In genomic region chr2:69586821-69587728, GRCm38 (mm10) we compare ENCODE assay signal across 8 mouse cellular contexts. TPM values are rescaled to one million over a fixed set of nuclear protein-coding genes. Genes with fewer than 3 reads are reported as not detected.
DNase-seq lines count a peak whose midpoint lies in the region; ATAC-seq and TF ChIP-seq lines count a peak whose summit lies in the region.

No protein-coding gene starts in this region.

- TF ChIP-seq CTCF in lung, embryonic 14.5 days (IDR thresholded peaks at IDR 0.05; ENCODE audit: low read depth) = no peak
- TF ChIP-seq CTCF in stomach, postnatal 0 days (IDR thresholded peaks at IDR 0.05; ENCODE audit: low read depth) = no peak

- H3K36me3 ChIP-seq in lung, embryonic 14.5 days (ENCODE audit: insufficient read depth) = no peaks in the 10 kb centered on the region
- no peaks in the 10 kb centered on the region for H3K36me3 ChIP-seq in liver, embryonic 12.5 days
- H3K36me3 ChIP-seq in stomach, postnatal 0 days (ENCODE audit: control insufficient read depth, insufficient read depth, low read length) = no peaks in the 10 kb centered on the region

- peak overlapping the region; percentile 57 for H3K4me2 ChIP-seq in lung, embryonic 14.5 days
- H3K4me2 ChIP-seq in liver, embryonic 12.5 days = peak overlapping the region; percentile 57
- peak overlapping the region; percentile 49 for H3K4me2 ChIP-seq in stomach, postnatal 0 days (replicated peaks; ENCODE audit: low read depth)

- no peak overlapping the region for H3K9ac ChIP-seq in lung, embryonic 14.5 days
- H3K9ac ChIP-seq in liver, embryonic 12.5 days = no peak overlapping the region
- H3K9ac ChIP-seq in stomach, postnatal 0 days (ENCODE audit: low read length) = no peak overlapping the region

- 2% methylated on average over 26 of the region's 26 CpGs for WGBS in lung, embryonic 14.5 days
- under 1% methylated on average over 26 of the region's 26 CpGs for WGBS in liver, embryonic 12.5 days (ENCODE audit: insufficient replicate concordance)
- 3% methylated on average over 26 of the region's 26 CpGs for WGBS in stomach, postnatal 0 days

- H3K27me3 ChIP-seq in lung, embryonic 14.5 days (ENCODE audit: insufficient read depth, low read length) = peaks cover 59% of the 10 kb centered on the region
- H3K27me3 ChIP-seq in liver, embryonic 12.5 days (replicated peaks) = peaks cover 81% of the 10 kb centered on the region
- H3K27me3 ChIP-seq in stomach, postnatal 0 days (ENCODE audit: control insufficient read depth, insufficient read depth, low read length) = peaks cover 16% of the 10 kb centered on the region; the same call in 1 of the 2 replicates

- intact Hi-C loops in gastrocnemius, postnatal 14 days (cut with DNase I; ENCODE audit: low total_unique reads) = no loop called here
- intact Hi-C loops in left cerebral cortex, postnatal 25 days (cut with DNase I) = no loop called here

- H3K9me3 ChIP-seq in lung, embryonic 14.5 days (ENCODE audit: low read depth, low read length) = no peaks in the 10 kb centered on the region
- H3K9me3 ChIP-seq in liver, embryonic 12.5 days (replicated peaks) = no peaks in the 10 kb centered on the region
- no peaks in the 10 kb centered on the region for H3K9me3 ChIP-seq in stomach, postnatal 0 days (ENCODE audit: control insufficient read depth, low read length)

- H3K4me3 ChIP-seq in lung, embryonic 14.5 days (ENCODE audit: low read depth, low read length) = peak overlapping the region; percentile 55
- H3K4me3 ChIP-seq in liver, embryonic 12.5 days = peak overlapping the region; percentile 52
- peak overlapping the region; percentile 34 for H3K4me3 ChIP-seq in stomach, postnatal 0 days (ENCODE audit: low read depth, low read length)

- no peak overlapping the region for H3K27ac ChIP-seq in lung, embryonic 14.5 days (ENCODE audit: low read depth)
- no peak overlapping the region for H3K27ac ChIP-seq in liver, embryonic 12.5 days
- H3K27ac ChIP-seq in stomach, postnatal 0 days (replicated peaks) = no peak overlapping the region

- no peak for ATAC-seq in lung, embryonic 14.5 days (ENCODE audit: insufficient read depth)
- 0 out of 2 replicates have a peak, but pooled peaks have one; percentile 23 for ATAC-seq in granulocyte monocyte progenitor cell, adult 5-6 weeks (replicated peaks; ENCODE audit: poor library complexity, severe bottlenecking)
- no peak for ATAC-seq in liver, embryonic 12.5 days
- no peak for ATAC-seq in stomach, postnatal 0 days (ENCODE audit: low FRiP score, low TSS enrichment)

- DNase-seq in lung, embryonic 14.5 days = peak; percentile 15
- no peak for DNase-seq in lung, postnatal 25 days (ENCODE audit: low spot score)
- no peak for DNase-seq in stomach, postnatal 0 days (ENCODE audit: low spot score)
- DNase-seq in gastrocnemius, postnatal 14 days = no peak
- DNase-seq in gastrocnemius, postnatal 4 days (ENCODE audit: low spot score in 2 of 2) = no peak
- DNase-seq in left cerebral cortex, postnatal 25 days (ENCODE audit: low spot score in 2 of 2) = no peak

- no peak for TF ChIP-seq EP300 in stomach, postnatal 0 days (optimal IDR thresholded peaks at IDR 0.05)

- no peaks in the 10 kb centered on the region for H3K4me1 ChIP-seq in lung, embryonic 14.5 days (ENCODE audit: insufficient read depth)
- peaks cover 15% of the 10 kb centered on the region; the same call in 1 of the 2 replicates for H3K4me1 ChIP-seq in liver, embryonic 12.5 days
- H3K4me1 ChIP-seq in stomach, postnatal 0 days (replicated peaks; ENCODE audit: control insufficient read depth, insufficient read depth) = peaks cover 6% of the 10 kb centered on the region; the same call in 1 of the 2 replicates

RNA-seq across cellular contexts. Expression of gene Lrp2, which starts 1.2 kb away (rescaled TPM):
- 1.1 and 1.5 TPM in 2 replicates for polyA plus RNA-seq in lung, embryonic 14.5 days (2014; fragmentation: Nextera tagmentation; extraction: Ambion mirVana)
- not detected in 2 replicates for total RNA-seq in granulocyte monocyte progenitor cell, adult 5-6 weeks (2014; fragmentation: Nextera tagmentation)
- 0.22 TPM in 1 of 2 replicates, not detected in the other for total RNA-seq in granulocyte monocyte progenitor cell, adult 5-6 weeks (2017)
- polyA plus RNA-seq in liver, embryonic 12.5 days (2016; fragmentation: Nextera tagmentation; extraction: Ambion mirVana) = 0.10 and 0.29 TPM in 2 replicates
- polyA plus RNA-seq in stomach, postnatal 0 days (2015; fragmentation: Nextera tagmentation; extraction: Ambion mirVana) = 0.29 TPM in 2 replicates
- total RNA-seq in gastrocnemius, postnatal 14 days (2021) = not detected
- under 1 TPM; 0.05 to 0.10 TPM for total RNA-seq in gastrocnemius, postnatal 4 days (2021)
- under 1 TPM; 0.14 to 0.44 TPM for total RNA-seq in left cerebral cortex, postnatal 25 days (2021)

RNA-seq across cellular contexts. Expression of gene Bbs5, which starts 59.9 kb away (rescaled TPM):
- polyA plus RNA-seq in lung, embryonic 14.5 days (2014; fragmentation: Nextera tagmentation; extraction: Ambion mirVana) = 14.2 and 15.6 TPM in 2 replicates
- total RNA-seq in granulocyte monocyte progenitor cell, adult 5-6 weeks (2014; fragmentation: Nextera tagmentation) = 18.0 and 19.5 TPM in 2 replicates
- 5.2 and 8.7 TPM in 2 replicates for total RNA-seq in granulocyte monocyte progenitor cell, adult 5-6 weeks (2017)
- 4.9 and 6.8 TPM in 2 replicates for polyA plus RNA-seq in liver, embryonic 12.5 days (2016; fragmentation: Nextera tagmentation; extraction: Ambion mirVana)
- polyA plus RNA-seq in stomach, postnatal 0 days (2015; fragmentation: Nextera tagmentation; extraction: Ambion mirVana) = 10.3 and 10.4 TPM in 2 replicates
- total RNA-seq in gastrocnemius, postnatal 14 days (2021) = 1 to 10 TPM; 2.8 to 4.2 TPM
- total RNA-seq in gastrocnemius, postnatal 4 days (2021) = 1 to 10 TPM; 6.3 to 6.7 TPM
- total RNA-seq in left cerebral cortex, postnatal 25 days (2021) = 10 to 100 TPM; 22.6 to 28.3 TPM
